Mouse (Mus musculus) CH12.LX (cell line): ENCODE measurements around the gene Sept12. TPM values are rescaled to one million over a fixed set of nuclear protein-coding genes. Genes with fewer than 3 reads are reported as not detected.

ENCODE experiments used
- DNase-seq: peaks from one replicate; pipeline ENCODE4 v3.0.0-alpha.2; 2013; ENCODE audit errors: extremely low read depth
- H3K27ac ChIP-seq: 2 replicates; pipeline ENCODE4 v1.5.1; 2012; ENCODE audit warnings: low read depth, mild to moderate bottlenecking, control low read depth, moderate library complexity; ENCODE audit not compliant: insufficient read depth
- H3K27me3 ChIP-seq: replicated peaks from 2 replicates; pipeline ENCODE3; 2012; ENCODE audit warnings: inconsistent platforms
- H3K36me3 ChIP-seq, 2 experiments: replicated peaks in 1 of 2; 2 replicates each; pipeline versions ENCODE3 to v1.6.1; 2012; ENCODE audit warnings: inconsistent platforms in 1 of 2, low read length in 1 of 2, mild to moderate bottlenecking in 1 of 2, mixed read lengths in 1 of 2, moderate library complexity in 1 of 2; ENCODE audit not compliant: control insufficient read depth in 1 of 2, insufficient read depth in 1 of 2
- H3K4me1 ChIP-seq, 2 experiments: 2 replicates each; pipeline ENCODE4 v1.6.1; 2012; ENCODE audit warnings: inconsistent platforms in 1 of 2, moderate library complexity in 1 of 2; ENCODE audit not compliant: insufficient read depth in 2 of 2, control insufficient read depth in 1 of 2
- H3K4me2 ChIP-seq: 2 replicates; pipeline ENCODE4 v1.6.1; 2012; ENCODE audit warnings: low read depth, mild to moderate bottlenecking, control low read depth; ENCODE audit not compliant: poor library complexity, insufficient read depth, severe bottlenecking
- H3K4me3 ChIP-seq, 3 experiments: fragments of 150-350 bp in 1 of 3; sonication (generic) in 1 of 3; replicated peaks in 1 of 3; 2 replicates each; pipeline versions ENCODE3 to v1.5.1; 2011 to 2012; ENCODE audit warnings: low read depth in 2 of 3, low read length in 2 of 3, mild to moderate bottlenecking in 2 of 3, moderate library complexity in 2 of 3, control low read depth in 1 of 3, improper control_type of control experiment in 1 of 3, inconsistent platforms in 1 of 3, mixed read lengths in 1 of 3; ENCODE audit not compliant: poor library complexity in 1 of 3
- H3K79me2 ChIP-seq: replicated peaks from 2 replicates; pipeline ENCODE4 v1.6.1; 2012; ENCODE audit warnings: mild to moderate bottlenecking, moderate library complexity; ENCODE audit not compliant: control insufficient read depth, poor library complexity, insufficient read depth, severe bottlenecking; ENCODE audit errors: extremely low read depth
- H3K9ac ChIP-seq: 2 replicates; pipeline ENCODE4 v1.6.1; 2012; ENCODE audit warnings: low read depth, mild to moderate bottlenecking, control low read depth, moderate library complexity; ENCODE audit not compliant: insufficient read depth
- H3K9me3 ChIP-seq: replicated peaks from 2 replicates; pipeline ENCODE3; 2012; ENCODE audit warnings: low read length, inconsistent platforms, mixed read lengths
- CTCF ChIP-seq, 2 experiments: IDR thresholded peaks in 1 of 2; conservative IDR thresholded peaks in 1 of 2; 2 replicates each; pipeline ENCODE4 v1.5.1; 2011 to 2012; ENCODE audit warnings: low read depth in 2 of 2, low read length in 2 of 2, improper control_type of control experiment in 1 of 2, inconsistent platforms in 1 of 2, mild to moderate bottlenecking in 1 of 2, moderate library complexity in 1 of 2
- E2F4 ChIP-seq: IDR thresholded peaks from 2 replicates; pipeline ENCODE4 v1.6.1; 2011; ENCODE audit warnings: low read depth, low read length, improper control_type of control experiment; ENCODE audit not compliant: insufficient replicate concordance
- ELF1 ChIP-seq: IDR thresholded peaks from 2 replicates; pipeline ENCODE4 v1.6.1; 2014; ENCODE audit warnings: low read depth, mild to moderate bottlenecking, inconsistent platforms, low read length, improper control_type of control experiment
- EP300 ChIP-seq: IDR thresholded peaks from 2 replicates; pipeline ENCODE4 v1.6.1; 2011; ENCODE audit warnings: low read length, improper control_type of control experiment
- ETS1 ChIP-seq: conservative IDR thresholded peaks from 2 replicates; pipeline ENCODE4 v1.6.1; 2012; ENCODE audit warnings: low read depth, mild to moderate bottlenecking, inconsistent platforms, low read length, improper control_type of control experiment, moderate library complexity
- HCFC1 ChIP-seq: IDR thresholded peaks from 2 replicates; pipeline ENCODE4 v1.6.1; 2012; ENCODE audit warnings: low read depth, mild to moderate bottlenecking, inconsistent platforms, low read length, improper control_type of control experiment
- JUN ChIP-seq: IDR thresholded peaks from 2 replicates; pipeline ENCODE4 v1.6.1; 2011; ENCODE audit warnings: low read depth, mild to moderate bottlenecking, low read length, improper control_type of control experiment, moderate library complexity; ENCODE audit not compliant: insufficient read depth
- KAT2A ChIP-seq: IDR thresholded peaks from 2 replicates; pipeline ENCODE4 v1.6.1; 2012; ENCODE audit warnings: low read length, improper control_type of control experiment, inconsistent platforms; ENCODE audit not compliant: insufficient replicate concordance
- MAX ChIP-seq: IDR thresholded peaks from 2 replicates; pipeline ENCODE4 v1.6.1; 2011; ENCODE audit warnings: low read length, improper control_type of control experiment
- MAZ ChIP-seq: IDR thresholded peaks from 2 replicates; pipeline ENCODE4 v1.6.1; 2012; ENCODE audit warnings: low read depth, mild to moderate bottlenecking, inconsistent platforms, low read length, improper control_type of control experiment, moderate library complexity
- MEF2A ChIP-seq: IDR thresholded peaks from 2 replicates; pipeline ENCODE4 v1.6.1; 2014; ENCODE audit warnings: low read depth, mild to moderate bottlenecking, inconsistent platforms, low read length, improper control_type of control experiment, borderline replicate concordance
- MYC ChIP-seq: IDR thresholded peaks from 2 replicates; pipeline ENCODE4 v1.6.1; 2011; ENCODE audit warnings: low read depth, mild to moderate bottlenecking, improper control_type of control experiment, low read length
- PAX5 ChIP-seq: IDR thresholded peaks from 2 replicates; pipeline ENCODE4 v1.6.1; 2012; ENCODE audit warnings: low read length, inconsistent platforms, mixed read lengths
- RAD21 ChIP-seq: IDR thresholded peaks from 2 replicates; pipeline ENCODE4 v1.6.1; 2011; ENCODE audit warnings: low read depth, mild to moderate bottlenecking, low read length, improper control_type of control experiment, moderate library complexity
- SIN3A ChIP-seq: IDR thresholded peaks from 2 replicates; pipeline ENCODE4 v1.6.1; 2012; ENCODE audit warnings: low read length, improper control_type of control experiment, inconsistent platforms
- SMC3 ChIP-seq: IDR thresholded peaks from 2 replicates; pipeline ENCODE4 v1.6.1; 2011; ENCODE audit warnings: low read depth, low read length, improper control_type of control experiment
- TCF12 ChIP-seq: IDR thresholded peaks from 2 replicates; pipeline ENCODE4 v1.6.1; 2014; ENCODE audit warnings: low read depth, mild to moderate bottlenecking, inconsistent platforms, low read length, improper control_type of control experiment
- UBTF ChIP-seq: IDR thresholded peaks from 2 replicates; pipeline ENCODE4 v1.6.1; 2012; ENCODE audit warnings: low read depth, mild to moderate bottlenecking, inconsistent platforms, low read length, improper control_type of control experiment, moderate library complexity
- USF1 ChIP-seq: IDR thresholded peaks from 2 replicates; pipeline ENCODE4 v1.6.1; 2014; ENCODE audit warnings: low read depth, mild to moderate bottlenecking, inconsistent platforms, low read length, improper control_type of control experiment
- USF2 ChIP-seq: conservative IDR thresholded peaks from 2 replicates; pipeline ENCODE4 v1.6.1; 2011; ENCODE audit warnings: low read depth, low read length, improper control_type of control experiment
- ZC3H11A ChIP-seq: IDR thresholded peaks from 2 replicates; pipeline ENCODE4 v1.6.1; 2012; ENCODE audit warnings: low read depth, mild to moderate bottlenecking, inconsistent platforms, low read length, improper control_type of control experiment
- ZKSCAN1 ChIP-seq: IDR thresholded peaks from 2 replicates; pipeline ENCODE4 v1.6.1; 2012; ENCODE audit warnings: low read depth, inconsistent platforms, low read length, improper control_type of control experiment, borderline replicate concordance
- ZNF384 ChIP-seq: IDR thresholded peaks from 2 replicates; pipeline ENCODE4 v1.6.1; 2012; ENCODE audit warnings: low read depth, low read length, improper control_type of control experiment, inconsistent platforms
- dilution Hi-C: fragments of 300-500 bp; cut with MboI; formaldehyde crosslinking; loops from 2 replicates; pipeline ENCODE4 v1.14.3; 2020; ENCODE audit warnings: low sequenced_read_pairs; ENCODE audit not compliant: extremely low pct_unique_long_range_greater_than_20kb, extremely low pct_ligation_motif_present
- in situ Hi-C: fragments of 300-500 bp; cut with MboI; formaldehyde crosslinking; loops from 3 replicates; pipeline ENCODE4 v1.14.3; 2019; ENCODE audit warnings: low sequenced_read_pairs, low pct_ligation_motif_present, low pct_unique_long_range_greater_than_20kb, mixed read lengths
- polyA plus RNA-seq: library from polyadenylated mRNA; unstranded; fragments of >175 nt; gene quantifications from 2 replicates; pipeline ENCODE4 v1.2.1, GENCODE M21; 2012; ENCODE audit warnings: low read depth; ENCODE audit not compliant: insufficient read length
- total RNA-seq, 2 experiments: library from RNA; depleted of rRNA; stranded (reverse); fragments of 300-350 nt in 1 of 2; fragments of >200 nt in 1 of 2; gene quantifications; 2 replicates each; pipeline ENCODE4 v1.2.3; 2012 to 2014

Sept12 gene
- total and polyA plus RNA-seq, 3 experiments: 0.13 TPM; not detected in 2

DNA sequence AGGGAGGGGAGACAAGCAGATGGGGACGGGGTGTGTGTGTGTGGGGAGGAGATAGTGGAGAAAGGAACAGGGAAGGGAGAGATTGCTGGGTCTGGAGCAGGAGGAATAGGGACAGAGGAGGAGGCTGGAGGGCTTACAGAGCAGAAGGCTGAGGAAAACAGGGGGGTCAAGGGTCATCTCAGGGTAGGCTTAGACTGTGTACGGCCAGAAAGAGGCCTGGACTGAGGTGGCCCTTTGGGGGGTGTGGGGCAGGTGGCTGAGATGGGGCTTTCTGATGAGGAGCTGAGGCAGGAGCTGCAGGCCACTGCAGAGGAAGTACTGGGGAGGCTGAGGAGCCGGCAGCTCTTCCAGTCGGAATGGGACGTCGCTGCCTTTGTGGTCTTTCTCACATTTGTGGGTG, 9.8 kb upstream of the Sept12 start:
- dilution Hi-C loops: no loop called here
- TF ChIP-seq ZC3H11A: no peak
- no peak for TF ChIP-seq KAT2A
- TF ChIP-seq CTCF (conservative IDR thresholded peaks at IDR 0.05 in 1 of 2, IDR thresholded peaks at IDR 0.05 in 1 of 2; ENCODE audit: low read depth in 2 of 2, low read length in 2 of 2): no peak
- TF ChIP-seq MAX: no peak
- no peak for TF ChIP-seq MEF2A
- no peak for TF ChIP-seq MAZ
- TF ChIP-seq RAD21: no peak
- no peak for TF ChIP-seq E2F4
- no peak for TF ChIP-seq UBTF
- no peak for TF ChIP-seq HCFC1
- TF ChIP-seq JUN: no peak
- no peak for TF ChIP-seq ETS1
- DNase-seq: no peak

GRCm38 (mm10) chr16:5007067-5007466, 9.4 kb upstream of the Sept12 start, which contains the start of gene Smim22:
Gene Smim22 (plus strand): TSS chr16:5007288.
- dilution Hi-C loops: no loop called here
- Histone ChIP-seq H3K4me2 (no peak within 1 kb of the TSS), H3K27ac (no peak within 1 kb of the TSS)

More for the DNA sequence above, 9.8 kb upstream of the Sept12 start:
- in situ Hi-C loops: loop anchor here (5.0 kb wide), 1 partner anchor 40 kb away; no protein-coding TSS in a partner anchor
- H3K79me2 ChIP-seq: no peaks in the 10 kb centered on the region
- no peak overlapping the region for H3K4me2 ChIP-seq
- no peak overlapping the region for H3K9ac ChIP-seq
- no peak overlapping the region for H3K4me3 ChIP-seq
- H3K36me3 ChIP-seq: peaks cover 14 to 42% of the 10 kb centered on the region in 2 experiments
- no peak overlapping the region for H3K27ac ChIP-seq
- peaks cover 18 to 26% of the 10 kb centered on the region in 2 experiments for H3K4me1 ChIP-seq
- H3K9me3 ChIP-seq: no peaks in the 10 kb centered on the region
- no peaks in the 10 kb centered on the region for H3K27me3 ChIP-seq

More at GRCm38 (mm10) chr16:5007067-5007466, 9.4 kb upstream of the Sept12 start, which contains the start of gene Smim22:
- in situ Hi-C loops: loop anchor here (5.0 kb wide), 1 partner anchor 40 kb away; no protein-coding TSS in a partner anchor
- no peaks in the 10 kb centered on the region for H3K79me2 ChIP-seq
- no peak within 1 kb of the TSS for H3K9ac ChIP-seq
- TF ChIP-seq SIN3A (no peak), MYC (no peak), CTCF (conservative IDR thresholded peaks at IDR 0.05 in 1 of 2, IDR thresholded peaks at IDR 0.05 in 1 of 2; ENCODE audit: low read depth in 2 of 2, low read length in 2 of 2) (no peak), USF1 (no peak), EP300 (no peak), TCF12 (no peak), ZNF384 (no peak), ZKSCAN1 (no peak), ELF1 (no peak), SMC3 (no peak), E2F4 (no peak), USF2 (no peak), PAX5 (no peak), ETS1 (no peak)
- H3K4me3 ChIP-seq: no peak within 1 kb of the TSS
- H3K27me3 ChIP-seq: no peaks in the 10 kb centered on the region
- DNase-seq: no peak
- H3K4me1 ChIP-seq: peaks cover 14 to 22% of the 10 kb centered on the region in 2 experiments
- no peaks in the 10 kb centered on the region for H3K9me3 ChIP-seq
- peaks cover 14 to 42% of the 10 kb centered on the region in 2 experiments for H3K36me3 ChIP-seq
